Mouse (Mus musculus): ENCODE measurements around the gene Dctn1. TPM values are rescaled to one million over a fixed set of nuclear protein-coding genes. Genes with fewer than 3 reads are reported as not detected.

Gene Dctn1
- total and polyA plus RNA-seq, 3 experiments = 84.2 to 141 (median 125) TPM

- H3K36me3 ChIP-seq (ENCODE audit: control insufficient read depth, insufficient read depth, low read length) = no peaks in the 10 kb centered on the region
- H3K27ac ChIP-seq = peak overlapping the region; percentile 76
- H3K4me3 ChIP-seq = peak overlapping the region; percentile 84
- peak; percentile 90 to 92 for DNase-seq
- under 1% methylated on average over 30 of the region's 30 CpGs for WGBS
- TF ChIP-seq CTCF (IDR thresholded peaks at IDR 0.05) (no peak), EP300 (IDR thresholded peaks at IDR 0.05; ENCODE audit: insufficient read depth, low read depth, low read length) (0 out of 2 replicates have a peak, but pooled peaks have one; percentile 54), POLR2A (IDR thresholded peaks at IDR 0.05; ENCODE audit: insufficient read depth, low read depth, low read length) (peak; percentile 77)
- peaks cover 3% of the 10 kb centered on the region for H3K4me1 ChIP-seq (ENCODE audit: control insufficient read depth, insufficient read depth, low read length)
- intact Hi-C loops (cut with DNase I) = loop anchor here (1.0 to 5.0 kb wide), 3 partner anchors 16 to 202 kb away; partner anchors contain the start of genes Dctn1, Mob1a, Mrpl53 and Mthfd2
- peak overlapping the region; percentile 78 for H3K9ac ChIP-seq (ENCODE audit: low read depth, low read length)
- no peaks in the 10 kb centered on the region for H3K79me2 ChIP-seq (replicated peaks; ENCODE audit: control insufficient read depth, insufficient read depth, low read length)
- H3K27me3 ChIP-seq (ENCODE audit: control insufficient read depth, insufficient read depth, low read length) = no peaks in the 10 kb centered on the region
These were observed 40.8 kb upstream of the Dctn1 start for GRCm38 (mm10) chr6:83124851-83125312.

- TF ChIP-seq CTCF (IDR thresholded peaks at IDR 0.05) (no peak), EP300 (IDR thresholded peaks at IDR 0.05; ENCODE audit: insufficient read depth, low read depth, low read length) (no peak)
- Histone ChIP-seq H3K27me3 (ENCODE audit: control insufficient read depth, insufficient read depth, low read length) (no peaks in the 10 kb centered on the region), H3K27ac (peak within 1 kb of the TSS; percentile 76), H3K79me2 (replicated peaks; ENCODE audit: control insufficient read depth, insufficient read depth, low read length) (no peaks in the 10 kb centered on the region), H3K36me3 (ENCODE audit: control insufficient read depth, insufficient read depth, low read length) (no peaks in the 10 kb centered on the region), H3K4me1 (ENCODE audit: control insufficient read depth, insufficient read depth, low read length) (peaks cover 3% of the 10 kb centered on the region), H3K4me3 (peak within 1 kb of the TSS; percentile 84), H3K9ac (ENCODE audit: low read depth, low read length) (peak within 1 kb of the TSS; percentile 78)
- intact Hi-C loops (cut with DNase I) = loop anchor here (1.0 to 2.0 kb wide), 2 partner anchors 16 to 39 kb away; partner anchors contain the start of genes Dctn1 and Mrpl53
- WGBS = 28% methylated on average over 5 of the region's 5 CpGs
- no peak for DNase-seq
These were observed 40.4 kb upstream of the Dctn1 start, which contains the start of gene Ino80b for GRCm38 (mm10) chr6:83125331-83125730. Gene Ino80b (minus strand): TSS chr6:83125431.

GRCm38 (mm10) chr6:83127419-83127818 lies 38.3 kb upstream of the Dctn1 start:
- 0 out of 2 replicates have a peak, but pooled peaks cover 2% of the 10 kb centered on the region for H3K4me1 ChIP-seq (ENCODE audit: control insufficient read depth, insufficient read depth, low read length)
- intact Hi-C loops (cut with DNase I) = no loop called here
- no peak overlapping the region for H3K9ac ChIP-seq (ENCODE audit: low read depth, low read length)
- no peak for TF ChIP-seq POLR2A (IDR thresholded peaks at IDR 0.05; ENCODE audit: insufficient read depth, low read depth, low read length)
- peak; percentile 58 for TF ChIP-seq CTCF (IDR thresholded peaks at IDR 0.05)
- WGBS = 94% methylated on average over 5 of the region's 5 CpGs
- no peak for DNase-seq
- no peak overlapping the region for H3K4me3 ChIP-seq
- no peaks in the 10 kb centered on the region for H3K79me2 ChIP-seq (replicated peaks; ENCODE audit: control insufficient read depth, insufficient read depth, low read length)
- no peaks in the 10 kb centered on the region for H3K36me3 ChIP-seq (ENCODE audit: control insufficient read depth, insufficient read depth, low read length)
- no peak overlapping the region for H3K27ac ChIP-seq
- no peaks in the 10 kb centered on the region for H3K27me3 ChIP-seq (ENCODE audit: control insufficient read depth, insufficient read depth, low read length)

GRCm38 (mm10) chr6:83131469-83132034 lies 34.2 kb upstream of the Dctn1 start:
- Histone ChIP-seq H3K27me3 (ENCODE audit: control insufficient read depth, insufficient read depth, low read length) (no peaks in the 10 kb centered on the region), H3K9ac (ENCODE audit: low read depth, low read length) (no peak overlapping the region), H3K4me3 (no peak overlapping the region), H3K36me3 (ENCODE audit: control insufficient read depth, insufficient read depth, low read length) (no peaks in the 10 kb centered on the region), H3K79me2 (replicated peaks; ENCODE audit: control insufficient read depth, insufficient read depth, low read length) (no peaks in the 10 kb centered on the region), H3K4me1 (ENCODE audit: control insufficient read depth, insufficient read depth, low read length) (peaks cover 5% of the 10 kb centered on the region; the same call in 1 of the 2 replicates), H3K27ac (no peak overlapping the region)
- intact Hi-C loops (cut with DNase I) = no loop called here
- DNase-seq = no peak
- TF ChIP-seq POLR2A (IDR thresholded peaks at IDR 0.05; ENCODE audit: insufficient read depth, low read depth, low read length) = no peak
- TF ChIP-seq EP300 (IDR thresholded peaks at IDR 0.05; ENCODE audit: insufficient read depth, low read depth, low read length) = no peak
- TF ChIP-seq CTCF (IDR thresholded peaks at IDR 0.05) = no peak
- WGBS = 62% methylated on average over 6 of the region's 6 CpGs

- Histone ChIP-seq H3K27ac (no peak overlapping the region), H3K79me2 (replicated peaks; ENCODE audit: control insufficient read depth, insufficient read depth, low read length) (no peaks in the 10 kb centered on the region), H3K4me3 (no peak overlapping the region), H3K4me1 (ENCODE audit: control insufficient read depth, insufficient read depth, low read length) (peaks cover 5% of the 10 kb centered on the region; the same call in 1 of the 2 replicates), H3K36me3 (ENCODE audit: control insufficient read depth, insufficient read depth, low read length) (no peaks in the 10 kb centered on the region), H3K27me3 (ENCODE audit: control insufficient read depth, insufficient read depth, low read length) (no peaks in the 10 kb centered on the region), H3K9ac (ENCODE audit: low read depth, low read length) (no peak overlapping the region)
- intact Hi-C loops (cut with DNase I) = no loop called here
- TF ChIP-seq EP300 (IDR thresholded peaks at IDR 0.05; ENCODE audit: insufficient read depth, low read depth, low read length) (no peak), CTCF (IDR thresholded peaks at IDR 0.05) (no peak)
- no peak for DNase-seq
- 75% methylated on average over 9 of the region's 9 CpGs for WGBS
These were observed 33.4 kb upstream of the Dctn1 start for GRCm38 (mm10) chr6:83132176-83132919.

GRCm38 (mm10) chr6:83134226-83134625 lies 31.5 kb upstream of the Dctn1 start:
- Histone ChIP-seq H3K27ac (no peak overlapping the region), H3K79me2 (replicated peaks; ENCODE audit: control insufficient read depth, insufficient read depth, low read length) (no peaks in the 10 kb centered on the region), H3K27me3 (ENCODE audit: control insufficient read depth, insufficient read depth, low read length) (no peaks in the 10 kb centered on the region), H3K9ac (ENCODE audit: low read depth, low read length) (no peak overlapping the region), H3K4me3 (no peak overlapping the region), H3K4me1 (ENCODE audit: control insufficient read depth, insufficient read depth, low read length) (peaks cover 5% of the 10 kb centered on the region; the same call in 1 of the 2 replicates), H3K36me3 (ENCODE audit: control insufficient read depth, insufficient read depth, low read length) (no peaks in the 10 kb centered on the region)
- 64% methylated on average over 3 of the region's 3 CpGs for WGBS
- intact Hi-C loops (cut with DNase I) = no loop called here
- no peak for DNase-seq
- no peak for TF ChIP-seq POLR2A (IDR thresholded peaks at IDR 0.05; ENCODE audit: insufficient read depth, low read depth, low read length)
- no peak for TF ChIP-seq EP300 (IDR thresholded peaks at IDR 0.05; ENCODE audit: insufficient read depth, low read depth, low read length)
- TF ChIP-seq CTCF (IDR thresholded peaks at IDR 0.05) = no peak

Measured in heart, adult 2 months (tissue).